Mouse (Mus musculus) forebrain, embryonic 13.5 days (tissue): ENCODE results near the gene Acot7. TPM values are rescaled to one million over a fixed set of nuclear protein-coding genes. Genes with fewer than 3 reads are reported as not detected.

Experiments
- ATAC-seq: fragments of 200-750 bp; cut with Nextera tagmentation; 2 replicates; pipeline ENCODE4 v1.8.0; 2017
- H3K27ac ChIP-seq: fragments of 300-500 bp; sonication (generic); 2 replicates; pipeline ENCODE4 v1.5.1; 2015; ENCODE audit warnings: inconsistent platforms, mild to moderate bottlenecking, moderate library complexity
- H3K27me3 ChIP-seq: fragments of 300-500 bp; sonication (generic); 2 replicates; pipeline ENCODE4 v1.6.1; 2015; ENCODE audit warnings: mild to moderate bottlenecking, inconsistent platforms
- H3K36me3 ChIP-seq: fragments of 300-500 bp; sonication (generic); 2 replicates; pipeline ENCODE4 v1.6.1; 2015; ENCODE audit warnings: mild to moderate bottlenecking, inconsistent platforms; ENCODE audit not compliant: poor library complexity, severe bottlenecking
- H3K4me1 ChIP-seq: fragments of 300-500 bp; sonication (generic); 2 replicates; pipeline ENCODE4 v1.6.1; 2015; ENCODE audit warnings: inconsistent platforms
- H3K4me2 ChIP-seq: fragments of 300-500 bp; sonication (generic); 2 replicates; pipeline ENCODE4 v1.6.1; 2015; ENCODE audit warnings: inconsistent platforms, mild to moderate bottlenecking, moderate library complexity
- H3K4me3 ChIP-seq: fragments of 300-500 bp; sonication (generic); 2 replicates; pipeline ENCODE4 v1.5.1; 2015; ENCODE audit warnings: mild to moderate bottlenecking, inconsistent platforms
- H3K9ac ChIP-seq: fragments of 300-500 bp; sonication (generic); 2 replicates; pipeline ENCODE4 v1.6.1; 2015; ENCODE audit warnings: mild to moderate bottlenecking, inconsistent platforms
- H3K9me3 ChIP-seq: fragments of 300-500 bp; sonication (generic); replicated peaks from 2 replicates; pipeline ENCODE4 v1.6.1; 2016; ENCODE audit warnings: inconsistent platforms
- WGBS: fragments of 180-500 bp; shearing (Covaris S2); methylation state at CpG from one replicate; pipeline ENCODE4 v1.1.7; 2015; 5-methylcytosine and 5-hydroxymethylcytosine counted together
- polyA plus RNA-seq: library from polyadenylated mRNA; unstranded; fragments of >200 nt; fragmentation: Nextera tagmentation; extraction: Ambion mirVana; gene quantifications from 2 replicates; pipeline ENCODE4 v1.2.1, GENCODE M21; 2015

The Acot7 gene
- polyA plus RNA-seq, 1 experiment from 2014 or later = 126 TPM

DNA sequence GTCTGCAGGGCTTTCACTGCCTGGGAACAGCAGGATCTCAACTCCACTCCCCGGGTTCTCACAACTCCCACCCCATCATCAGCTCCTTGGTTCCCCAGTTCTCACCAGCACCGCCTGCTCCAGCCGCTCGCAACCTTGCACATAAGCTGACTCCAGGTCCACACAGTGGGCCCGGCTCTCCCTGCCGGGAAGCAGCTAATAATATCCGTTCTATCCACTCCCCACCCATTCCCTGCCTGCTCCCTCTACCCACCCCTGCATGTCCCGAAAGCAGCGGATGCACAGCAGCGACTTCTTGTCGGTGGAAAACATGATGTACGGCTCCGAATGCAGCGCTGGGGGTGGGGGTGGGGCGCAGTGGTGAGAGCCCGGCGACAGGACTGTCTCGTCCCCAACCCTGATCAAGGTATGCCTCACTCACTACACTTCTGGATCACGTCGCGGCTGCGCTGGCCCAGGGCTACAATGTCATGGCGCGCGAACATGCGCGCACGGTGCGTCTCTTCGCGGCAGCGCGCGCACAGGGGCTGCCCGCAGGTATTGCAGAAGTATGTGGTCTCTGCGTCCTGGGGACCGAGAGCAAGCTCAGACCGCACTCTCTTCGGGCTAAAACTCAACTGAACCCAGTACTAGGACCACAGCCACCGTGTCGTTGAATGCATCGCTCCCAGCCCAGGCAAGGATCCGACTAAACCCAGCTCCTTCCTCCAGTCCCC, 137.7 kb downstream of the Acot7 start:
- Histone ChIP-seq H3K9ac (peak overlapping the region; percentile 16; the same call in 1 of the 2 replicates), H3K4me3 (peak overlapping the region; percentile 34)

DNA sequence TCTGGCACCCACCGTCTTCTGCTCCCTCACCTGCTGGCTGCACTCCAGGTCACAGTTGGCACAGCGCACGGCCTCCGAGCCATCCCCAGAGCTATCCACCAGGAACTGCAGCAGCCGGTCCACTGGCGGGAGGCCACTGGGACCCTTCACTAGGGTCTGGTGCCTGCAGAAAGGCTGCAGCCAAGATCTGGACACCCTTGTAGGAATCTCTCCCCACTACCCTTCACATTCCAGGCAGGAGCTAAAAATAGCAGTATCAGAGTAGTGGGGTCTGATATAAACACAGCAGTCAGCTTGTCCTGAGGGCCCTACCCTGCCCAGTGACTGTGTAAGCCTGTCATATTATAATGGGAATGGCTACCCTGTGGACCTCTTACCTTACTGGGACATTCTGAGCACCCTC, 139.7 kb downstream of the Acot7 start:
- 0 out of 2 replicates have a peak overlapping the region, but pooled peaks have one; percentile 27 for H3K9ac ChIP-seq
- peaks cover 14% of the 10 kb centered on the region for H3K4me1 ChIP-seq
- H3K4me3 ChIP-seq = no peak overlapping the region
- no peak overlapping the region for H3K27ac ChIP-seq
- peaks cover 75% of the 10 kb centered on the region for H3K27me3 ChIP-seq
- no peaks in the 10 kb centered on the region for H3K36me3 ChIP-seq
- no peak for ATAC-seq
- no peaks in the 10 kb centered on the region for H3K9me3 ChIP-seq
- 80% methylated on average over 6 of the region's 6 CpGs for WGBS
- H3K4me2 ChIP-seq = no peak overlapping the region

More for the DNA sequence above, 137.7 kb downstream of the Acot7 start:
- no peak for ATAC-seq
- H3K27ac ChIP-seq = no peak overlapping the region
- peaks cover 19% of the 10 kb centered on the region for H3K4me1 ChIP-seq
- H3K4me2 ChIP-seq = peak overlapping the region; percentile 54
- H3K9me3 ChIP-seq = no peaks in the 10 kb centered on the region
- WGBS = 1% methylated on average over 43 of the region's 43 CpGs
- no peaks in the 10 kb centered on the region for H3K36me3 ChIP-seq
- H3K27me3 ChIP-seq = peaks cover 88% of the 10 kb centered on the region

DNA sequence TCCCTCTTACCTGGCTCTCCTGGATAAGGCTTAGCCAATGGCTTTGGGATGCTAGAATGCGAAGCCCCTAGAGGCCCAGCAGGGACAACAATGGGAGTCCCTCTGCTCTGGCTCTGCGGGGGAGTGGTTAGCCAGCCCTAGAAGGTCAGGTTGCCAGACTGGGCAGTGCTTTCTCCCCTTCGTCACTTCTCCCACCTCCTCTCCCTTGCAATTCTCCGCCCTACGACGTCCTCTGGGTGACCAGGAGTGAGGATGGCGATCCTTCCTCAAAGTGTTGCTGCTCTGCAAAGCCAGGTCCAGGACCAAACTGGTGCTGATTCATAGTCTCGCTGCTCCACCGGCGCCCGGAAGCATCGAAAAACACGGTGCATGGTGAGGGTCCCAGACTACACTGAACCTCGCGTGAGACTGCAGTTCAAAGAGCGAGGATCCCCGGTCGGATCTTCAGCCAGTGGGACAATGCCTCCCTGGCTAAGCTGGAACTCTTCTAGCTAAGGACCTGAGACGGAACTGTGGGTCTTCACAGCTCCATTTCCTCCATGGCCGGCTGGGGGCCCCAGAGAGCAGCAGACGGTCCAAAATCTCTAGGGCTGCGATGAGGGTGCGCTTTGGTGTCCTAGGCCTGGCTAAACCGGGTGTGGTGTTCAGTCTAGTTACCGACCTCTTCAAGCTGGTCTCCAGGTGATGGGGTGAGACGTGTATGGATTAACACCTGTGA, 140.7 kb downstream of the Acot7 start, which contains the start of gene Rnf207:
Rnf207 (minus strand) TSS at position 477 of the 718 bp plus-strand sequence.
- ATAC-seq = no peak; the same call in 1 of the 2 replicates
- 4% methylated on average over 26 of the region's 26 CpGs for WGBS
- Histone ChIP-seq H3K36me3 (no peaks in the 10 kb centered on the region), H3K9me3 (no peaks in the 10 kb centered on the region), H3K27me3 (peaks cover 64% of the 10 kb centered on the region), H3K4me2 (peak within 1 kb of the TSS; percentile 42), H3K27ac (no peak within 1 kb of the TSS), H3K9ac (peak within 1 kb of the TSS; percentile 27; the same call in 1 of the 2 replicates), H3K4me1 (peaks cover 3% of the 10 kb centered on the region), H3K4me3 (peak within 1 kb of the TSS; percentile 3; the same call in 1 of the 2 replicates)

Other genes starting within 250 kb of the Acot7 start
- gene Dnajc11, start 244.4 kb upstream of the Acot7 start, polyA plus RNA-seq = 77.0 and 89.2 TPM in 2 replicates
- 39.6 and 40.6 TPM in 2 replicates for gene Thap3, start 189.1 kb upstream of the Acot7 start, polyA plus RNA-seq
- 17.6 and 19.4 TPM in 2 replicates for gene Phf13, start 181.9 kb upstream of the Acot7 start, polyA plus RNA-seq
- gene Klhl21, start 169.3 kb upstream of the Acot7 start, polyA plus RNA-seq = 2.7 and 3.0 TPM in 2 replicates
- 18.5 and 25.2 TPM in 2 replicates for gene Zbtb48, start 150.5 kb upstream of the Acot7 start, polyA plus RNA-seq
- gene Tas1r1, start 139.6 kb upstream of the Acot7 start, polyA plus RNA-seq = 0.53 and 0.83 TPM in 2 replicates
- 22.5 and 25.8 TPM in 2 replicates for gene Nol9, start 138.8 kb upstream of the Acot7 start, polyA plus RNA-seq
- 8.4 and 9.2 TPM in 2 replicates for gene Plekhg5, start 105.6 kb upstream of the Acot7 start, polyA plus RNA-seq
- 0.38 and 0.88 TPM in 2 replicates for gene Tnfrsf25, start 62.2 kb upstream of the Acot7 start, polyA plus RNA-seq
- 0.10 and 0.13 TPM in 2 replicates for gene Espn, start 25.8 kb upstream of the Acot7 start, polyA plus RNA-seq
- not detected in 2 replicates for gene Hes2, start 19.3 kb upstream of the Acot7 start, polyA plus RNA-seq
- 2.2 and 3.2 TPM in 2 replicates for gene Gpr153, start 96.1 kb downstream of the Acot7 start, polyA plus RNA-seq
- not detected in 2 replicates for gene Hes3, start 113.5 kb downstream of the Acot7 start, polyA plus RNA-seq
- 13.4 and 16.8 TPM in 2 replicates for gene Icmt, start 119.1 kb downstream of the Acot7 start, polyA plus RNA-seq
- gene Rnf207, start 140.9 kb downstream of the Acot7 start, polyA plus RNA-seq = 1.7 and 2.0 TPM in 2 replicates
- gene Rpl22, start 147.6 kb downstream of the Acot7 start, polyA plus RNA-seq = 265 and 331 TPM in 2 replicates
- 20.1 and 21.0 TPM in 2 replicates for gene Chd5, start 160.5 kb downstream of the Acot7 start, polyA plus RNA-seq